Mouse (Mus musculus) olfactory bulb, adult 2 months (tissue): ENCODE measurements around the gene Tuba3a.

Experiments
- CTCF ChIP-seq: fragments of 200-500 bp; IDR thresholded peaks from 2 replicates; pipeline ENCODE4 v1.5.1; 2012; ENCODE audit warnings: low read depth, mild to moderate bottlenecking, low read length, moderate library complexity; ENCODE audit not compliant: insufficient read depth
- POLR2A ChIP-seq: fragments of 200-500 bp; IDR thresholded peaks from 2 replicates; pipeline ENCODE4 v1.6.1; 2012; ENCODE audit warnings: mild to moderate bottlenecking, low read depth, low read length, moderate library complexity; ENCODE audit not compliant: insufficient read depth

- TF ChIP-seq CTCF (no peak), POLR2A (no peak)
These were observed 33.1 kb downstream of the Tuba3a start for GRCm38 (mm10) chr6:125252711-125253110.
